Mouse (Mus musculus) intestine, embryonic 15.5 days (tissue): ENCODE data around the gene Dcxr. TPM values are rescaled to one million over a fixed set of nuclear protein-coding genes. Genes with fewer than 3 reads are reported as not detected.
"Not testable (repeated sequence)": the region's sequence is repeated elsewhere in the genome, so short reads cannot be mapped to it uniquely, and the experiment has no call there.

Experiments used
- ATAC-seq: fragments of 200-750 bp; cut with Nextera tagmentation; 2 replicates; pipeline ENCODE4 v1.8.0; 2017; ENCODE audit warnings: moderate TSS enrichment, moderate library complexity
- H3K27ac ChIP-seq: fragments of 300-500 bp; sonication (generic); 2 replicates; pipeline ENCODE4 v1.5.1; 2015; ENCODE audit warnings: mild to moderate bottlenecking, inconsistent platforms
- H3K27me3 ChIP-seq: fragments of 300-500 bp; sonication (generic); replicated peaks from 2 replicates; pipeline ENCODE4 v1.6.1; 2015; ENCODE audit warnings: inconsistent platforms
- H3K36me3 ChIP-seq: fragments of 300-500 bp; sonication (generic); 2 replicates; pipeline ENCODE4 v1.6.1; 2015; ENCODE audit warnings: inconsistent platforms
- H3K4me1 ChIP-seq: fragments of 300-500 bp; sonication (generic); replicated peaks from 2 replicates; pipeline ENCODE4 v1.6.1; 2015; ENCODE audit warnings: inconsistent platforms
- H3K4me2 ChIP-seq: fragments of 300-500 bp; sonication (generic); replicated peaks from 2 replicates; pipeline ENCODE4 v1.6.1; 2015; ENCODE audit warnings: mild to moderate bottlenecking, inconsistent platforms
- H3K4me3 ChIP-seq: fragments of 300-500 bp; sonication (generic); replicated peaks from 2 replicates; pipeline ENCODE4 v1.5.1; 2015; ENCODE audit warnings: inconsistent platforms
- H3K9ac ChIP-seq: fragments of 300-500 bp; sonication (generic); 2 replicates; pipeline ENCODE4 v1.6.1; 2015; ENCODE audit warnings: inconsistent platforms
- H3K9me3 ChIP-seq: fragments of 300-500 bp; sonication (generic); 2 replicates; pipeline ENCODE4 v1.6.1; 2016; ENCODE audit warnings: inconsistent platforms
- WGBS: fragments of 180-500 bp; shearing (Covaris S2); methylation state at CpG from one replicate; pipeline ENCODE4 v1.1.7; 2015; 5-methylcytosine and 5-hydroxymethylcytosine counted together
- polyA plus RNA-seq: library from polyadenylated mRNA; unstranded; fragments of >200 nt; fragmentation: Nextera tagmentation; extraction: Ambion mirVana; gene quantifications from 2 replicates; pipeline ENCODE4 v1.2.1, GENCODE M21; 2015

The Dcxr gene
- polyA plus RNA-seq, result 31.3 and 41.7 TPM in 2 replicates

DNA sequence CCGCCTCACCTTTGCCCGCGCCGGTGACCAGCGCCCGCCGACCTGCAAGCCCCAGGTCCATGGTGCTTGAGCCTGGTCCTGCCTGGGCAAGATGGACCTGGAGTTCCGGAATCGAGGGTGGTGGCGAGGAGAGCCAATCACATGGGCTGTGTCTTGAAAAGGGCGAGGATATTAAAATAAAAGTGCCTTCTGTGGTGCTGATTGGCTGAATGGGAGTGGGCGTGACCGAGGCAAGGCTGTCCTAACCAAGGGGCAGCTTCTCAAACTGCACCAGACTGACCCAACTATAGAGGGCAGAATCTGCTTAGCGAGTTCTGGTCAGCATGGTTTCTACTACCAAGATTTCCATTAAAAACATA is at the start of gene Dcxr:
Gene Dcxr, minus strand, starts transcription at position 113 of the 359 bp plus-strand sequence.
- H3K36me3 ChIP-seq, result no peaks in the 10 kb centered on the region
- no peaks in the 10 kb centered on the region for H3K27me3 ChIP-seq
- H3K9ac ChIP-seq, result peak within 1 kb of the TSS; percentile 59
- peak within 1 kb of the TSS; percentile 72 for H3K4me3 ChIP-seq
- peaks cover 8% of the 10 kb centered on the region for H3K4me1 ChIP-seq
- WGBS, result under 1% methylated on average over 14 of the region's 14 CpGs
- peak within 1 kb of the TSS; percentile 91 for H3K4me2 ChIP-seq
- peak; percentile 95 for ATAC-seq
- no peaks in the 10 kb centered on the region for H3K9me3 ChIP-seq
- no peak within 1 kb of the TSS for H3K27ac ChIP-seq

DNA sequence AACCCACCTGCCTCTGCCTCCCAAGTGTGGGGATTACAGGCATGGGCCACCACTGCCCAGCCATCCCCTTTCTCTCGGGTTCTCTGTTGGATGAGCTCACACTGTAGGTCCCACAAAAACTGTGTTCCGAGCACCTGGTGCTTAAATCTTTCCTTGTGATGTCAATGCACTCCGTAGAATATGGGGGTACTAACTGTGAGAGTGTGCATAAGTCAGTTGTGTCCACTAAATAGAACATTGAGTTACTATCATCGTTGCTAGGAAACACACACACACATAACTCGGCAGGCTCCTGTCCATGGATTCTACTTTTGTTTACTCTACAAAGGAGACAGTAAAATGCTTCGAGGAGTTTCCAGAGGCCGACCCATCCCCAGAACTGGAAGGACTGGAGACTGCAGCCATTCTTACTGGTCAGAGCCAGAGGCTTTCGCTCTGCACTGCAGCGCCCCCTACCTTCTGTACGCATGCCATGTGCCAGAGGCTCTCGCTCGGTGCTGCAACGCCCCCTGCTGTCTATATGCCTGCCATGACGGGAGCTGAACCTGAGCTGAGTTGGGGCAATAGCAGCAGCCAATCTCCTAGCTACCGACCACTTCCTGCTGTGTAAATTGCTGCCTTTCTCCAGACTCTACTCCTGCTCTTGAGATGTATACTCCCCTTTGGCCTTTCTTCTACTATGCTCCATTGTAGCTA is 48.8 kb upstream of the Dcxr start:
- Histone ChIP-seq H3K4me2 (0 out of 2 replicates have a peak overlapping the region, but pooled peaks have one; percentile 26), H3K4me1 (no peaks in the 10 kb centered on the region), H3K27ac (no peak overlapping the region), H3K36me3 (0 out of 2 replicates have a peak, but pooled peaks cover 6% of the 10 kb centered on the region), H3K27me3 (no peaks in the 10 kb centered on the region), H3K9me3 (no peaks in the 10 kb centered on the region), H3K4me3 (no peak overlapping the region), H3K9ac (no peak overlapping the region; the same call in 1 of the 2 replicates)
- 21% methylated on average over 15 of the region's 15 CpGs for WGBS
- ATAC-seq, result peak; percentile 96

DNA sequence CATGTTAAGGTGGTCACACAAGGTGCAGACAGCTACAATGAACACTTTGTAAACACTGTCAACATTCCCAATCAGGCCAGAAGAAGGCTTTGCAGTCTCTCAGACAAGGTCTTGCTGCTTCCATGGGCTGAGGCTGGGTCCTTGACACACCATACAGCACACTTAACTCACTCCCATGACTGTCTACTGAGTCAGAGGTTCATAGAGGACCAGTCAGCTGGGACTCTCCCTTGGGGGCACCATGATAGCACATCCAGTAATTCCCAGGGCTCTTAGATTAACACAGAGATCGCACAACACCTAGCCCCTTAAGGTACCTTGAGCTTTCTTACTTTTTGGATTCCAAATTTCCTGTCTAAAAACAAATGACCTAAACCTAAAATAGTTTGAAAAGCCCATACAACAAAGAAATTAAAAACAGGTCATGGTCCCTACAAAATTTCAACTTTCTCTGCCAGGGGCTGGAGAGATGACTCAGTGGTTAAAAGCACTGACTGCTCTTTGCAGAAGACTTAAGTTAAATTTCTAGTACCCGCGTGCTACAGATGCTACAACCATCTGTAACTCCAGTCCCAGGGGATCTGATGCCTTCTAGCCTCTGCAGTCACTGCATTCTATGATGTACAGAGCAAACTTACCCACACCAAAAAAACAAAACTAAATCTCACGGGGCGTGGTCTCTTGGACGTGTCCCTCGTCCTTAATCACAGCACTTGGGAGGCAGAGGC is 46.5 kb upstream of the Dcxr start:
- Histone ChIP-seq H3K4me3 (no peak overlapping the region), H3K9me3 (no peaks in the 10 kb centered on the region), H3K36me3 (no peaks in the 10 kb centered on the region), H3K9ac (no peak overlapping the region), H3K4me1 (no peaks in the 10 kb centered on the region), H3K27ac (no peak overlapping the region), H3K4me2 (no peak overlapping the region), H3K27me3 (no peaks in the 10 kb centered on the region)
- ATAC-seq, result no peak
- WGBS, result 85% methylated on average over 7 of the region's 7 CpGs

DNA sequence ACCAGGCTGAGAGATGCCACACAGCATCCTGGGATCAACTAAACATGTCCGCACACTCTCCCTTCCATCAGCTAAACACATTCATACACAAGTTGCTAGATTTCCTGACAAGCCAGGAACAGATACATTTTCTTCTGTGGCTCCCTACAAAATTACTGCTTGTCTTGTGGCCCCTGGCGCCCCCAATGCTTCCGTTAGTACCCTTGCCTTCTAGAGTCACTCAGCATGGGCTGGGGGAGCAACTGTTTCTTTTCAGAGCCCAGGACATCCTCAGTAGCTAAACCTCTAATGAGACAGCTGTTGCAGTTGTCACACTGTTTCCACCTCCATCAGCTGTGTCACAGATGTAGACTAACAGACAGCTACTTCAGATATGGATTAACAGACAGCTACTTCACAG is 45.7 kb upstream of the Dcxr start:
- WGBS, result 70% methylated on average over 3 of the region's 3 CpGs
- no peaks in the 10 kb centered on the region for H3K36me3 ChIP-seq
- H3K4me1 ChIP-seq, result no peaks in the 10 kb centered on the region
- H3K9ac ChIP-seq, result no peak overlapping the region
- no peak overlapping the region for H3K4me2 ChIP-seq
- ATAC-seq, result no peak
- H3K4me3 ChIP-seq, result no peak overlapping the region
- no peak overlapping the region for H3K27ac ChIP-seq
- H3K9me3 ChIP-seq, result no peaks in the 10 kb centered on the region
- H3K27me3 ChIP-seq, result no peaks in the 10 kb centered on the region

DNA sequence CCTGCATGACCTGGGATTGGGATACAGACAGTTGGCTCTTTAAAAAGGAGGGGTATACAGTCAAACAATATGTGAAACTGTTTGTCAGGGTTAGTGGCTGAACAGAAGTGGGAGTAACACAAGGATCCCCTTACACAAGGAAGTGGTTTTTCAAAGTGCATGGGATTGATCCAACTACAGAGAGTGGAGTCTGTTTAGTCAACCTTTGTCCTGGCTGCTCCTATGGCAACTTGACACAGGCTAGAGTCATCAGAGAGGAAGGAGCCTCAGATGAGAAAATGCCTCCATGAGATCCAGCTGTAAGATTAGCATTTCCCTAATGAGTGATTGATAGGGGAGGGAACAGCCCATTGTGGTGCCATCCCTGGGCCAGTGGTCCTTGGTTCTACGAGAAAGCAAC is 41.1 kb upstream of the Dcxr start:
- peak; percentile 86 for ATAC-seq
- H3K4me2 ChIP-seq, result no peak overlapping the region
- no peaks in the 10 kb centered on the region for H3K36me3 ChIP-seq
- H3K27ac ChIP-seq, result peak overlapping the region; percentile 13; the same call in 1 of the 2 replicates
- H3K9me3 ChIP-seq, result no peaks in the 10 kb centered on the region
- no peaks in the 10 kb centered on the region; the same call in 1 of the 2 replicates for H3K4me1 ChIP-seq
- H3K27me3 ChIP-seq, result no peaks in the 10 kb centered on the region
- H3K4me3 ChIP-seq, result no peak overlapping the region
- 66% methylated on average over 1 of the region's 1 CpGs for WGBS
- H3K9ac ChIP-seq, result no peak overlapping the region

DNA sequence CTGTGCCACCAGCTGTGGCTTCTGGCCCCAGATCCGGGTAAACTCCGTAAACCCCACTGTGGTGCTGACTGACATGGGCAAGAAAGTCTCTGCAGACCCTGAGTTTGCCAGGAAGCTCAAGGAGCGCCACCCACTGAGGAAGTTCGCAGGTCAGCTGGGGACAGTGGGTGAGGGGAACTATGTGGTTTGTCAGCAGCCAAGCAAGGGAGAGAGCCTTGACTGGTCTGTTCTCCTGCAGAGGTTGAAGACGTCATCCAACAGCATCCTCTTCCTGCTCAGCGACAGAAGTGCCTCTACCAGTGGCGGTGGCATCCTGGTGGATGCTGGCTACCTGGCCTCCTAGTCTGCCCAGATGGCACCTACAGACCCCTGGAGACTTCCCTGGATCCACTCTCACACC is 39.9 kb upstream of the Dcxr start:
- H3K4me2 ChIP-seq, ATAC-seq, H3K9ac ChIP-seq, H3K27me3 ChIP-seq, H3K27ac ChIP-seq, H3K9me3 ChIP-seq, H3K4me3 ChIP-seq, H3K4me1 ChIP-seq, H3K36me3 ChIP-seq: not testable (repeated sequence)
- WGBS, result 74% methylated on average over 4 of the region's 7 CpGs

DNA sequence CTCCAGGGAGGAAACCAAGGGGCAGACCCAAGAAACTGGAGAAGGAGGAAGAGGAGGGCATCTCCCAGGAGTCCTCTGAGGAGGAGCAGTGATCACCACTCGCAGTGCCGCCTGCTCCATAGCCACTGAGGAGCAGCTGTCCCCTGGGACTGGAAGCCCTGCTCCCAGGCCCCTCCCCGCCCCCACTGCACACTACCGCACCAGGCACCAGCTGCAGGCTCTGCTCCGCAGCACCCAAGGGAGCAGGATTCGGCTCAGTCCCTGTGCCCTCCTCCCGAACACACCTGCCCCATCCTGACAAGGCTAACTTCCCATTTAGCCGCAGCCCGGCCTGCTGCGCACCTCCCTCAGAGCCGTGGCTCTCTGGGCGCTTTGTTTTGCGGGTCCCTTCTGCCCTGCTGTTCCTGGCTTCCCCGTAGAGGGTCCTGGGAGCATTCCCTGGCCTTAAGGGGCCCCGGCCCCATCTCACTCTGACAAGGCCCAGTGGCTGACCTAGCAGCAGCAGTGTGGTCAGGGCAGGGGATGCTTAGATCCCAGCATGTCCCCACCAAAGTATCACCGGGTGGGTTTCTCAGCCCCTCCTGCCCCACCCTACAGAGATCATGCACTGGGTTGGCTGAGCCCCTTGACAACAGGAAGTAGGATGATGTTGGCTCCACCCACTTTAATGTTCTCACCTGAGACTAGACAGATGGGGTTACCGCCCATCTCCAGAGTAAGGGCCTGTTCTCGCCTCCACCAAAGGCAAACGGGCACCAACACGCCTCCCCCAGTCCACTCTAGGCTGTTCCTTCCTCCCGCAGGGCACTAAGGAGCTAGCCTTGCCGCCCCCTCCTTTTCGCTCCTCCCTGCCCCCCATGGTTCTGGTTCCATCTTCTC is 36.3 kb upstream of the Dcxr start:
- H3K4me1 ChIP-seq, H3K9me3 ChIP-seq, H3K9ac ChIP-seq, H3K36me3 ChIP-seq, H3K27me3 ChIP-seq: not testable (repeated sequence)
- ATAC-seq, result peak; percentile 65
- WGBS, result 24% methylated on average over 5 of the region's 23 CpGs
- Histone ChIP-seq H3K27ac (peak overlapping the region; percentile 91), H3K4me2 (peak overlapping the region; percentile 46), H3K4me3 (peak overlapping the region; percentile 17; the same call in 1 of the 2 replicates)

DNA sequence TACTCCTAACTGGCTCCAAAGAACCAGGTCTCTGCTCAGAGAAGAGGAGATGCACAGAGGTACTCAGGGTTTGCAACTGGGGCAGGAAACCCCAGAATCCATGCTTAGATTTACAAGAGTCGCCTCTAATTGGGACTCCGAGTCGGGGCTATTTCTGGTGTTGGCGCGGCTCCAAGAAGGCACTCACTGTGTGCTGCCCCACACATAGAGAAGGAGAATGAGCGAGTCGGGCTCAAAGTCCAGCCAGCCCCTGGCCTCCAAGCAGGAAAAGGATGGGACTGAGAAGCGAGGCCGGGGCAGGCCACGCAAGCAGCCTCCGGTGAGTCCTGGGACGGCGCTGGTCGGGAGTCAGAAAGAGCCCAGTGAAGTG is 35.6 kb upstream of the Dcxr start, which contains the start of gene Hmga1b:
Gene Hmga1b, plus strand, starts transcription at position 123 of the 370 bp plus-strand sequence.
- WGBS, result 11% methylated on average over 14 of the region's 14 CpGs
- peak within 1 kb of the TSS; percentile 17; the same call in 1 of the 2 replicates for H3K4me3 ChIP-seq
- peak within 1 kb of the TSS; percentile 91 for H3K27ac ChIP-seq
- H3K4me1 ChIP-seq, H3K9me3 ChIP-seq, H3K36me3 ChIP-seq, H3K27me3 ChIP-seq: not testable (repeated sequence)
- peak; percentile 88 for ATAC-seq
- H3K9ac ChIP-seq, result peak within 1 kb of the TSS; percentile 36; the same call in 1 of the 2 replicates
- H3K4me2 ChIP-seq, result peak within 1 kb of the TSS; percentile 46

DNA sequence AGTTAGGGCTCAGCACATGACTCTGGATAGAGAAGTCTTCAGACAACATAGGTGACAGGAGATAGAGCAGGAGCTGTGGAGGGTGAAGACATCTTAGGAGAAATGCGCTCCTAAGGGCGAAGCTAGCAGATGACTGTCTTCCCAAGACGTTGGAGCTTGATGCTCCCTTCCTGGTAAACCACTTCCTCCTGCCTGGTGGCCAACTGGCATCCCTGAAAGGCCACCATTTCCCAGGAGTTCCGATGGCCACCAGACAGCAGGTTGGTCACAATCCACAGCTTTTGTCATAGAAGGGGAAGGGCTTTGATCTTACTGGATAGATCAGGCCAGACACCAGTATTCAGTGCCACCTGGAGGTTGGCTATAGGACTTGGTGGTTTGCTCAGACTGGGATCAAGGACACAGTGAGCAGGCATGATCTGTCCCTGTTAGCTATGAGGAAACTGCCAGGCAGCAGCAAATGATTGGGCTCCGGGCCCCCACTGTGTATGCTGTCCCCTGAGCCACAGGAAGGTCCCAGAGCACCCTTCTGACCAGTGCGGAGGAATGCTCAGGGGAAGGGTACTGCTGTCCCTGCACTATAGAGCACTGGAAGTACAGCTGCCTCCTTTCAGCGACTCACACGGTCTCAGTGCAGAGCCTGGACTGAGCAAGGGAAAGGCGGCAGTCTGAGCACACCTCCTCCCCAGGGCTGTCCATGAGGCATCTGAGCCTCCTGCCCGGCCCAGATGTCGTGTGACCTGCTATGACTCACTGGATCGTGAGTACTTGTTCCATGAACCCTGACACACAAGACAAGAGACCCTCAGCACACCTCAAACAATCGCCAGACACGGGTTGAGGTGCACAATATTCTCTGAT is 35.0 kb upstream of the Dcxr start:
- Histone ChIP-seq H3K27ac (peak overlapping the region; percentile 91), H3K9me3 (no peaks in the 10 kb centered on the region), H3K9ac (peak overlapping the region; percentile 36; the same call in 1 of the 2 replicates), H3K27me3 (no peaks in the 10 kb centered on the region), H3K4me2 (peak overlapping the region; percentile 46), H3K36me3 (no peaks in the 10 kb centered on the region), H3K4me1 (peaks cover 6% of the 10 kb centered on the region; the same call in 1 of the 2 replicates), H3K4me3 (no peak overlapping the region)
- WGBS, result 63% methylated on average over 14 of the region's 14 CpGs
- peak; percentile 88 for ATAC-seq

DNA sequence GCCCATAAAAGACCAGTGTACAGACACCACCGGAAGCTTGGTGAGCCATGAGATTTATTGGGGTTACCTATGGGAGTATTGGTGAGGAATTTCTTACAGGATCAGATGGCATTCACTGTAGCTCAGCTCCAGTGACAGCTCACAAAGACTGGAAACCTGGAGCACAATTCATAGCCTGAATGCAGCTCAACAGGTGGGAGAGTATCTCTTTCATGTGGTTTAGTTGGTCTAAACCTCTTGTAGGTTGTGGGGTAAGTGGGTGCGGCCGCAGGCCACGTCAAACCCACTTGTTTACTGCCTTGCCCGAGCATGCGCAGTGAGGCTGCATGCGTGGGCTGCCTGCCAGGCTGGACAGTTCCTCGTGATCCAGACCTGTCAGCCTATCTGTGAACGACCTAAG is 33.2 kb upstream of the Dcxr start:
- no peak overlapping the region for H3K4me3 ChIP-seq
- H3K4me1 ChIP-seq, result peaks cover 6% of the 10 kb centered on the region; the same call in 1 of the 2 replicates
- WGBS, result 87% methylated on average over 9 of the region's 9 CpGs
- no peak overlapping the region for H3K27ac ChIP-seq
- H3K4me2 ChIP-seq, result no peak overlapping the region
- H3K9me3 ChIP-seq, result no peaks in the 10 kb centered on the region
- no peak for ATAC-seq
- H3K36me3 ChIP-seq, result no peaks in the 10 kb centered on the region
- no peaks in the 10 kb centered on the region for H3K27me3 ChIP-seq
- H3K9ac ChIP-seq, result no peak overlapping the region

DNA sequence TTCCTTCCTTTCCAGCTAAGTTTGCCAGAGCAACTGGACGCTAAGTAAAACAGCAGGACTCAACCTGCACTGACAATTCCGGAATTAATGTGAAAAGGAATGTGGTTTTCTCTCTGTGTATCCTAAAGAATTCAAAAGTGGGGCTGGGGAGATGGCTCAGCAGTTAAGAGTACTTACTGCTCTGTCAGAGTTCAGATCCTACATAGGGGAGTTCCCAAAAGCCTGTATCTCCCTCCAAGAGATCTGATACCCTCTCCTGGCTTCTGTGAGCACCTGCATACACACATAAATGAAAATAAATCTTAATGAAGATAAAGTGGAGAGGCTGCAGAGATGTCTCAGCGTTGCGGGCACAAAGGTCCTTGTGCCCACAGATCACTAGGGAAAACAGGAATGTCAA is 24.5 kb upstream of the Dcxr start:
- Histone ChIP-seq H3K27ac (no peak overlapping the region), H3K4me3 (no peak overlapping the region), H3K27me3 (no peaks in the 10 kb centered on the region), H3K4me1 (peaks cover 3% of the 10 kb centered on the region; the same call in 1 of the 2 replicates), H3K9ac (no peak overlapping the region), H3K9me3 (no peaks in the 10 kb centered on the region), H3K4me2 (no peak overlapping the region), H3K36me3 (no peaks in the 10 kb centered on the region)
- 68% methylated on average over 4 of the region's 4 CpGs for WGBS
- no peak for ATAC-seq
